ENCODE assay signal across 10 mouse cellular contexts in genomic region chr15:93529831-93530702, GRCm38 (mm10).
A peak's percentile ranks its signal among the peaks of the same experiment; 100 is the strongest.
DNase-seq lines count a peak whose midpoint lies in the region; ATAC-seq and TF ChIP-seq lines count a peak whose summit lies in the region.
"Had no signal": no experiment of that assay in that cellular context is flagged by ENCODE, and none has a peak within 500 bp of the region (broad histone marks: within the 10 kb centered on the region; RNA-seq: fewer than 3 reads in every experiment).

No protein-coding gene starts in this region.

- H3K36me3 ChIP-seq in liver, adult 2 months (ENCODE audit: control insufficient read depth, insufficient read depth, low read length), result no peaks in the 10 kb centered on the region
- H3K36me3 ChIP-seq in heart, embryonic 15.5 days, result no peaks in the 10 kb centered on the region
- no peaks in the 10 kb centered on the region for H3K36me3 ChIP-seq in hindbrain, embryonic 14.5 days (replicated peaks; ENCODE audit: control insufficient read depth, insufficient read depth)

- H3K4me3 ChIP-seq in liver, adult 2 months (ENCODE audit: insufficient read depth, low read depth, low read length), result no peak overlapping the region
- H3K4me3 ChIP-seq in heart, embryonic 15.5 days, result no peak overlapping the region
- H3K4me3 ChIP-seq in hindbrain, embryonic 14.5 days (replicated peaks; ENCODE audit: low read length), result no peak overlapping the region

- peak overlapping the region; percentile 51; the same call in 1 of the 2 replicates for H3K27ac ChIP-seq in liver, adult 2 months (replicated peaks; ENCODE audit: insufficient read depth, low read depth, low read length)
- H3K27ac ChIP-seq in heart, embryonic 15.5 days, result peak overlapping the region; percentile 47
- H3K27ac ChIP-seq in hindbrain, embryonic 14.5 days, result no peak overlapping the region

- no peaks in the 10 kb centered on the region for H3K27me3 ChIP-seq in liver, adult 2 months (ENCODE audit: control insufficient read depth, insufficient read depth, low read length)
- no peaks in the 10 kb centered on the region for H3K27me3 ChIP-seq in heart, embryonic 15.5 days
- H3K27me3 ChIP-seq in hindbrain, embryonic 14.5 days (ENCODE audit: control insufficient read depth, insufficient read depth, low read length), result no peaks in the 10 kb centered on the region
- H3K27me3 ChIP-seq: Patski had no signal

- 55% methylated on average over 12 of the region's 12 CpGs for WGBS in liver, adult 2 months
- 23% methylated on average over 12 of the region's 12 CpGs for WGBS in heart, embryonic 15.5 days
- 31% methylated on average over 12 of the region's 12 CpGs for WGBS in hindbrain, embryonic 14.5 days

- ATAC-seq in heart, embryonic 15.5 days (replicated peaks; ENCODE audit: insufficient number of reproducible peaks, insufficient read depth, low FRiP score, low read depth), result 0 out of 2 replicates have a peak, but pooled peaks have one; percentile 16
- no peak for ATAC-seq in hindbrain, embryonic 14.5 days (ENCODE audit: low FRiP score)
- ATAC-seq: Patski had no signal

- peak; percentile 19 for DNase-seq in gastrocnemius, postnatal 14 days
- DNase-seq in gastrocnemius, adult 18-20 months (ENCODE audit: low spot score), result no peak
- DNase-seq in liver, adult 2 months (ENCODE audit: extremely low read depth, low read depth, low spot score), result no peak
- no peak for DNase-seq in liver
- DNase-seq in mesoderm, embryonic 11.5 days (ENCODE audit: low read depth, low spot score), result peak; percentile 63
- DNase-seq in left cerebral cortex, postnatal 4 days, result no peak
- DNase-seq in hindbrain, embryonic 14.5 days (ENCODE audit: low spot score), result no peak
- DNase-seq: kidney, adult 2 months had no signal

- TF ChIP-seq CTCF in liver, adult 2 months (IDR thresholded peaks at IDR 0.05; ENCODE audit: low read depth, low read length), result no peak

- H3K4me2 ChIP-seq in heart, embryonic 15.5 days, result peak overlapping the region; percentile 9; the same call in 1 of the 2 replicates
- H3K4me2 ChIP-seq in hindbrain, embryonic 14.5 days (replicated peaks), result no peak overlapping the region

- intact Hi-C loops in gastrocnemius, postnatal 14 days (cut with DNase I; ENCODE audit: low total_unique reads), result no loop called here
- intact Hi-C loops in left cerebral cortex, postnatal 4 days (cut with DNase I), result loop anchor here (5.0 kb wide), 1 partner anchor 47 kb away; no protein-coding TSS in a partner anchor

- no peak overlapping the region for H3K9ac ChIP-seq in liver, adult 2 months (ENCODE audit: low read depth, low read length)
- H3K9ac ChIP-seq in heart, embryonic 15.5 days, result no peak overlapping the region
- H3K9ac ChIP-seq in hindbrain, embryonic 14.5 days, result no peak overlapping the region

- 0 out of 2 replicates have a peak, but pooled peaks cover 2% of the 10 kb centered on the region for H3K4me1 ChIP-seq in liver, adult 2 months (ENCODE audit: control insufficient read depth, insufficient read depth, low read length)
- H3K4me1 ChIP-seq in heart, embryonic 15.5 days (replicated peaks), result peaks cover 66% of the 10 kb centered on the region
- H3K4me1 ChIP-seq in hindbrain, embryonic 14.5 days (replicated peaks; ENCODE audit: control insufficient read depth, insufficient read depth, low read length), result peaks cover 5% of the 10 kb centered on the region

- TF ChIP-seq POLR2A in liver, adult 2 months (IDR thresholded peaks at IDR 0.05; ENCODE audit: extremely low read depth, insufficient read depth, low read length), result no peak

- H3K79me2 ChIP-seq in liver, adult 2 months (ENCODE audit: control insufficient read depth, insufficient read depth, low read length), result peaks cover 8% of the 10 kb centered on the region; the same call in 1 of the 2 replicates

- no peaks in the 10 kb centered on the region for H3K9me3 ChIP-seq in heart, embryonic 15.5 days (replicated peaks)
- H3K9me3 ChIP-seq in hindbrain, embryonic 14.5 days (ENCODE audit: control insufficient read depth, low read length), result no peaks in the 10 kb centered on the region

Comparison
In these comparisons a context has a peak if more than half of its experiments do, and no peak if none do; other contexts are left out.
1. DNase-seq: peak in gastrocnemius, postnatal 14 days (single experiment) and mesoderm, embryonic 11.5 days (single experiment); none in gastrocnemius, adult 18-20 months (single experiment), liver, adult 2 months (single experiment), liver (single experiment), left cerebral cortex, postnatal 4 days (single experiment) and hindbrain, embryonic 14.5 days (single experiment).